Mouse (Mus musculus): ENCODE data around the gene Tdo2. TPM values are rescaled to one million over a fixed set of nuclear protein-coding genes. Genes with fewer than 3 reads are reported as not detected.

Gene Tdo2
- polyA plus RNA-seq, 1 experiment from 2014 or later = not detected

GRCm38 (mm10) chr3:81983120-81983895 is 7.3 kb upstream of the Tdo2 start:
- H3K9me3 ChIP-seq = no peaks in the 10 kb centered on the region
- no peaks in the 10 kb centered on the region for H3K4me1 ChIP-seq
- no peaks in the 10 kb centered on the region for H3K27me3 ChIP-seq
- H3K4me2 ChIP-seq (replicated peaks) = no peak overlapping the region
- WGBS = 82% methylated on average over 8 of the region's 8 CpGs
- no peak for ATAC-seq (ENCODE audit: low FRiP score, low read depth)
- no peak overlapping the region for H3K9ac ChIP-seq (replicated peaks)
- no peak overlapping the region for H3K4me3 ChIP-seq
- no peak overlapping the region for H3K27ac ChIP-seq (replicated peaks)
- no peaks in the 10 kb centered on the region for H3K36me3 ChIP-seq

GRCm38 (mm10) chr3:81981990-81982389 is 6.0 kb upstream of the Tdo2 start, which contains the start of gene Asic5:
Gene Asic5, plus strand, starts transcription at chr3:81982290.
- no peaks in the 10 kb centered on the region for H3K4me1 ChIP-seq
- H3K36me3 ChIP-seq = no peaks in the 10 kb centered on the region
- ATAC-seq (ENCODE audit: low FRiP score, low read depth) = no peak
- H3K9ac ChIP-seq (replicated peaks) = no peak within 1 kb of the TSS
- 94% methylated on average over 5 of the region's 5 CpGs for WGBS
- H3K27me3 ChIP-seq = no peaks in the 10 kb centered on the region
- no peak within 1 kb of the TSS for H3K4me2 ChIP-seq (replicated peaks)
- H3K9me3 ChIP-seq = no peaks in the 10 kb centered on the region
- no peak within 1 kb of the TSS for H3K27ac ChIP-seq (replicated peaks)
- no peak within 1 kb of the TSS for H3K4me3 ChIP-seq

GRCm38 (mm10) chr3:81981576-81981975 is 5.6 kb upstream of the Tdo2 start:
- Histone ChIP-seq H3K27ac (replicated peaks) (no peak overlapping the region), H3K4me3 (no peak overlapping the region), H3K36me3 (no peaks in the 10 kb centered on the region), H3K27me3 (no peaks in the 10 kb centered on the region), H3K9ac (replicated peaks) (no peak overlapping the region), H3K4me2 (replicated peaks) (no peak overlapping the region), H3K4me1 (no peaks in the 10 kb centered on the region), H3K9me3 (no peaks in the 10 kb centered on the region)
- 97% methylated on average over 5 of the region's 5 CpGs for WGBS
- no peak for ATAC-seq (ENCODE audit: low FRiP score, low read depth)

- no peak for ATAC-seq (ENCODE audit: low FRiP score, low read depth)
- no peak overlapping the region for H3K4me3 ChIP-seq
- no peaks in the 10 kb centered on the region for H3K36me3 ChIP-seq
- H3K9me3 ChIP-seq = no peaks in the 10 kb centered on the region
- no peaks in the 10 kb centered on the region for H3K4me1 ChIP-seq
- H3K4me2 ChIP-seq (replicated peaks) = no peak overlapping the region
- H3K9ac ChIP-seq (replicated peaks) = no peak overlapping the region
- H3K27ac ChIP-seq (replicated peaks) = no peak overlapping the region
- no peaks in the 10 kb centered on the region for H3K27me3 ChIP-seq
- 85% methylated on average over 4 of the region's 4 CpGs for WGBS
Observed at GRCm38 (mm10) chr3:81975607-81976006, 395 bp downstream of the Tdo2 start.

GRCm38 (mm10) chr3:81964596-81964995 is 11.4 kb downstream of the Tdo2 start:
- H3K36me3 ChIP-seq = no peaks in the 10 kb centered on the region
- no peak overlapping the region for H3K4me2 ChIP-seq (replicated peaks)
- H3K27ac ChIP-seq (replicated peaks) = no peak overlapping the region
- H3K4me3 ChIP-seq = no peak overlapping the region
- ATAC-seq (ENCODE audit: low FRiP score, low read depth) = no peak
- H3K9me3 ChIP-seq = no peaks in the 10 kb centered on the region
- no peaks in the 10 kb centered on the region for H3K27me3 ChIP-seq
- no peak overlapping the region for H3K9ac ChIP-seq (replicated peaks)
- 72% methylated on average over 3 of the region's 3 CpGs for WGBS
- H3K4me1 ChIP-seq = no peaks in the 10 kb centered on the region

- no peaks in the 10 kb centered on the region for H3K9me3 ChIP-seq
- no peak overlapping the region for H3K27ac ChIP-seq (replicated peaks)
- H3K36me3 ChIP-seq = no peaks in the 10 kb centered on the region
- ATAC-seq (ENCODE audit: low FRiP score, low read depth) = no peak
- 81% methylated on average over 5 of the region's 5 CpGs for WGBS
- H3K27me3 ChIP-seq = no peaks in the 10 kb centered on the region
- no peaks in the 10 kb centered on the region for H3K4me1 ChIP-seq
- no peak overlapping the region for H3K4me2 ChIP-seq (replicated peaks)
- H3K9ac ChIP-seq (replicated peaks) = no peak overlapping the region
- no peak overlapping the region for H3K4me3 ChIP-seq
Observed at GRCm38 (mm10) chr3:81963768-81964167, 12.2 kb downstream of the Tdo2 start.

- no peak overlapping the region for H3K27ac ChIP-seq (replicated peaks)
- no peak overlapping the region for H3K9ac ChIP-seq (replicated peaks)
- ATAC-seq (ENCODE audit: low FRiP score, low read depth) = no peak
- H3K36me3 ChIP-seq = no peaks in the 10 kb centered on the region
- 88% methylated on average over 5 of the region's 5 CpGs for WGBS
- no peaks in the 10 kb centered on the region for H3K9me3 ChIP-seq
- H3K4me1 ChIP-seq = no peaks in the 10 kb centered on the region
- no peak overlapping the region for H3K4me2 ChIP-seq (replicated peaks)
- no peak overlapping the region for H3K4me3 ChIP-seq
- H3K27me3 ChIP-seq = no peaks in the 10 kb centered on the region
Observed at GRCm38 (mm10) chr3:81961336-81961735, 14.7 kb downstream of the Tdo2 start.

- 90% methylated on average over 5 of the region's 5 CpGs for WGBS
- H3K9ac ChIP-seq (replicated peaks) = no peak overlapping the region
- H3K4me3 ChIP-seq = no peak overlapping the region
- ATAC-seq (ENCODE audit: low FRiP score, low read depth) = no peak
- no peaks in the 10 kb centered on the region for H3K36me3 ChIP-seq
- no peaks in the 10 kb centered on the region for H3K27me3 ChIP-seq
- no peak overlapping the region for H3K4me2 ChIP-seq (replicated peaks)
- H3K9me3 ChIP-seq = no peaks in the 10 kb centered on the region
- no peaks in the 10 kb centered on the region for H3K4me1 ChIP-seq
- no peak overlapping the region for H3K27ac ChIP-seq (replicated peaks)
Observed at GRCm38 (mm10) chr3:81957484-81957883, 18.5 kb downstream of the Tdo2 start.

- ATAC-seq (ENCODE audit: low FRiP score, low read depth) = no peak
- WGBS = 83% methylated on average over 2 of the region's 2 CpGs
Observed at GRCm38 (mm10) chr3:81951785-81952184, 24.2 kb downstream of the Tdo2 start.

GRCm38 (mm10) chr3:81949048-81949447 is 27.0 kb downstream of the Tdo2 start:
- no peaks in the 10 kb centered on the region for H3K9me3 ChIP-seq
- H3K36me3 ChIP-seq = no peaks in the 10 kb centered on the region
- no peaks in the 10 kb centered on the region for H3K27me3 ChIP-seq
- H3K4me2 ChIP-seq (replicated peaks) = no peak overlapping the region
- no peak overlapping the region for H3K4me3 ChIP-seq
- no peaks in the 10 kb centered on the region for H3K4me1 ChIP-seq
- no peak overlapping the region for H3K27ac ChIP-seq (replicated peaks)
- 88% methylated on average over 1 of the region's 1 CpGs for WGBS
- ATAC-seq (ENCODE audit: low FRiP score, low read depth) = no peak
- no peak overlapping the region for H3K9ac ChIP-seq (replicated peaks)

More at GRCm38 (mm10) chr3:81951785-81952184, 24.2 kb downstream of the Tdo2 start:
- Histone ChIP-seq H3K27me3 (no peaks in the 10 kb centered on the region), H3K4me1 (no peaks in the 10 kb centered on the region), H3K27ac (replicated peaks) (no peak overlapping the region), H3K4me3 (no peak overlapping the region), H3K9me3 (no peaks in the 10 kb centered on the region), H3K36me3 (no peaks in the 10 kb centered on the region), H3K4me2 (replicated peaks) (no peak overlapping the region), H3K9ac (replicated peaks) (no peak overlapping the region)

GRCm38 (mm10) chr3:81944851-81945393 is 31.1 kb downstream of the Tdo2 start:
- Histone ChIP-seq H3K27ac (replicated peaks) (no peak overlapping the region), H3K4me3 (no peak overlapping the region), H3K9me3 (no peaks in the 10 kb centered on the region), H3K36me3 (no peaks in the 10 kb centered on the region), H3K9ac (replicated peaks) (no peak overlapping the region), H3K27me3 (no peaks in the 10 kb centered on the region), H3K4me1 (no peaks in the 10 kb centered on the region), H3K4me2 (replicated peaks) (no peak overlapping the region)
- ATAC-seq (ENCODE audit: low FRiP score, low read depth) = no peak
- WGBS = 90% methylated on average over 7 of the region's 7 CpGs

- no peaks in the 10 kb centered on the region for H3K36me3 ChIP-seq
- H3K27me3 ChIP-seq = no peaks in the 10 kb centered on the region
- no peaks in the 10 kb centered on the region for H3K9me3 ChIP-seq
- no peak overlapping the region for H3K9ac ChIP-seq (replicated peaks)
- H3K4me2 ChIP-seq (replicated peaks) = no peak overlapping the region
- ATAC-seq (ENCODE audit: low FRiP score, low read depth) = no peak
- H3K4me1 ChIP-seq = no peaks in the 10 kb centered on the region
- 95% methylated on average over 3 of the region's 3 CpGs for WGBS
- H3K4me3 ChIP-seq = no peak overlapping the region
- H3K27ac ChIP-seq (replicated peaks) = no peak overlapping the region
Observed at GRCm38 (mm10) chr3:81943097-81943496, 32.9 kb downstream of the Tdo2 start.
